ENCODE assay signal across 10 mouse cellular contexts in genomic region chr11:22799987-22800424, GRCm38 (mm10).
DNase-seq lines count a peak whose midpoint lies in the region; ATAC-seq lines count a peak whose summit lies in the region.
"Had no signal": no experiment of that assay in that cellular context is flagged by ENCODE, and none has a peak within 500 bp of the region (broad histone marks: within the 10 kb centered on the region; RNA-seq: fewer than 3 reads in every experiment).

No protein-coding gene starts in this region.

- H3K9me3 ChIP-seq in heart, embryonic 13.5 days: peaks cover 3% of the 10 kb centered on the region; the same call in 1 of the 2 replicates
- no peaks in the 10 kb centered on the region for H3K9me3 ChIP-seq in embryonic facial prominence, embryonic 10.5 days
- no peaks in the 10 kb centered on the region for H3K9me3 ChIP-seq in lung, embryonic 16.5 days (ENCODE audit: control insufficient read depth, low read length)

- H3K27ac ChIP-seq in heart, embryonic 13.5 days (replicated peaks): peak overlapping the region; percentile 50
- H3K27ac ChIP-seq in embryonic facial prominence, embryonic 10.5 days (replicated peaks): peak overlapping the region; percentile 35
- H3K27ac ChIP-seq in lung, embryonic 16.5 days (ENCODE audit: low read length): peak overlapping the region; percentile 90
- H3K27ac ChIP-seq: liver, embryonic 14.5 days had no signal

- peak; percentile 48; the same call in 1 of the 2 replicates for ATAC-seq in heart, embryonic 13.5 days (ENCODE audit: extremely low read depth, insufficient number of reproducible peaks, low FRiP score, low TSS enrichment)
- ATAC-seq in lung, embryonic 16.5 days (ENCODE audit: low read depth): peak; percentile 92
- no peak for ATAC-seq in cerebellum, adult (ENCODE audit: insufficient number of reproducible peaks, low FRiP score, low TSS enrichment)
- ATAC-seq: Patski had no signal

- H3K4me2 ChIP-seq in heart, embryonic 13.5 days: peak overlapping the region; percentile 51
- peak overlapping the region; percentile 18 for H3K4me2 ChIP-seq in lung, embryonic 16.5 days (ENCODE audit: low read depth, low read length)

- H3K36me3 ChIP-seq in heart, embryonic 13.5 days: no peaks in the 10 kb centered on the region
- no peaks in the 10 kb centered on the region for H3K36me3 ChIP-seq in embryonic facial prominence, embryonic 10.5 days (replicated peaks)
- H3K36me3 ChIP-seq in lung, embryonic 16.5 days (ENCODE audit: control insufficient read depth, insufficient read depth, low read length): no peaks in the 10 kb centered on the region

- peaks cover 23% of the 10 kb centered on the region for H3K4me1 ChIP-seq in heart, embryonic 13.5 days
- peaks cover 15% of the 10 kb centered on the region for H3K4me1 ChIP-seq in embryonic facial prominence, embryonic 10.5 days
- H3K4me1 ChIP-seq in lung, embryonic 16.5 days (replicated peaks; ENCODE audit: control insufficient read depth, insufficient read depth, low read length): peaks cover 15% of the 10 kb centered on the region

- 18% methylated on average over 9 of the region's 9 CpGs for WGBS in heart, embryonic 13.5 days
- 26% methylated on average over 9 of the region's 9 CpGs for WGBS in embryonic facial prominence, embryonic 10.5 days
- WGBS in lung, embryonic 16.5 days: 18% methylated on average over 9 of the region's 9 CpGs

- H3K9ac ChIP-seq in heart, embryonic 13.5 days: peak overlapping the region; percentile 8
- peak overlapping the region; percentile 12 for H3K9ac ChIP-seq in lung, embryonic 16.5 days (ENCODE audit: low read length)
- H3K9ac ChIP-seq: liver, embryonic 14.5 days had no signal

- peak overlapping the region; percentile 11; the same call in 1 of the 2 replicates for H3K4me3 ChIP-seq in heart, embryonic 13.5 days
- H3K4me3 ChIP-seq in embryonic facial prominence, embryonic 10.5 days: no peak overlapping the region
- H3K4me3 ChIP-seq in lung, embryonic 16.5 days (ENCODE audit: low read length): no peak overlapping the region

- DNase-seq in heart, adult 11 months: no peak
- peak; percentile 56 for DNase-seq in embryonic facial prominence, embryonic 10.5 days (ENCODE audit: low spot score)
- DNase-seq in kidney, adult 11 months: peak; percentile 51
- no peak for DNase-seq in urinary bladder, adult 18-20 months (ENCODE audit: low spot score in 2 of 2)
- no peak for DNase-seq in frontal cortex, adult 2 months (ENCODE audit: extremely low spot score in 1 of 2, low spot score in 1 of 2)

- no peaks in the 10 kb centered on the region for H3K27me3 ChIP-seq in heart, embryonic 13.5 days (replicated peaks)
- H3K27me3 ChIP-seq in embryonic facial prominence, embryonic 10.5 days (replicated peaks; ENCODE audit: low read depth, poor library complexity, severe bottlenecking): no peaks in the 10 kb centered on the region
- H3K27me3 ChIP-seq in lung, embryonic 16.5 days (ENCODE audit: control insufficient read depth, insufficient read depth, low read depth, low read length): no peaks in the 10 kb centered on the region
- H3K27me3 ChIP-seq: Patski had no signal

Comparison
In these comparisons a context has a peak if more than half of its experiments do, and no peak if none do; other contexts are left out.
1. H3K27ac ChIP-seq: peak in every context shown above with its lines; median percentile 90 in lung, embryonic 16.5 days; 50 in heart, embryonic 13.5 days; 35 in embryonic facial prominence, embryonic 10.5 days.
2. DNase-seq: peak in embryonic facial prominence, embryonic 10.5 days (single experiment) and kidney, adult 11 months (single experiment); none in heart, adult 11 months (single experiment), urinary bladder, adult 18-20 months (0 of 2) and frontal cortex, adult 2 months (0 of 2).